Mouse (Mus musculus): ENCODE data around the gene Cdk12.

- TF ChIP-seq HCFC1 (IDR thresholded peaks at IDR 0.05; ENCODE audit: borderline replicate concordance, insufficient read depth, low read length) (no peak), MAFK (IDR thresholded peaks at IDR 0.05; ENCODE audit: insufficient read depth, low read depth, low read length) (no peak), CHD2 (IDR thresholded peaks at IDR 0.05; ENCODE audit: low read depth, low read length) (no peak), ZC3H11A (IDR thresholded peaks at IDR 0.05; ENCODE audit: borderline replicate concordance, low read depth, low read length) (no peak), ZNF384 (IDR thresholded peaks at IDR 0.05; ENCODE audit: low read depth, low read length) (no peak; the same call in 1 of the 2 replicates)
Observed at GRCm38 (mm10) chr11:98238416-98238815, 35.6 kb downstream of the Cdk12 start.

Measured in ES-E14 (cell line).